Mouse (Mus musculus) hindbrain, embryonic 12.5 days (tissue): Measurements from ENCODE around the gene Casc3. TPM values are rescaled to one million over a fixed set of nuclear protein-coding genes. Genes with fewer than 3 reads are reported as not detected.

Experiments used
- ATAC-seq: fragments of 200-750 bp; cut with Nextera tagmentation; 2 replicates; pipeline ENCODE4 v1.8.0; 2017; ENCODE audit warnings: moderate TSS enrichment; ENCODE audit not compliant: low FRiP score
- H3K27ac ChIP-seq: fragments of 300-500 bp; sonication (generic); 2 replicates; pipeline ENCODE4 v1.5.1; 2016; ENCODE audit warnings: mild to moderate bottlenecking
- H3K27me3 ChIP-seq: fragments of 300-500 bp; sonication (generic); 2 replicates; pipeline ENCODE4 v1.6.1; 2016; ENCODE audit warnings: mild to moderate bottlenecking
- H3K36me3 ChIP-seq: fragments of 300-500 bp; sonication (generic); 2 replicates; pipeline ENCODE4 v1.6.1; 2016; ENCODE audit warnings: mild to moderate bottlenecking
- H3K4me1 ChIP-seq: fragments of 300-500 bp; sonication (generic); 2 replicates; pipeline ENCODE4 v1.6.1; 2016
- H3K4me2 ChIP-seq: fragments of 300-500 bp; sonication (generic); replicated peaks from 2 replicates; pipeline ENCODE4 v1.6.1; 2016; ENCODE audit warnings: mild to moderate bottlenecking
- H3K4me3 ChIP-seq: fragments of 300-500 bp; sonication (generic); 2 replicates; pipeline ENCODE4 v1.5.1; 2016; ENCODE audit warnings: mild to moderate bottlenecking
- H3K9ac ChIP-seq: fragments of 300-500 bp; sonication (generic); 2 replicates; pipeline ENCODE4 v1.6.1; 2016; ENCODE audit warnings: mild to moderate bottlenecking, moderate library complexity
- H3K9me3 ChIP-seq: fragments of 300-500 bp; sonication (generic); replicated peaks from 2 replicates; pipeline ENCODE4 v1.6.1; 2016; ENCODE audit warnings: mild to moderate bottlenecking
- WGBS: fragments of 180-500 bp; shearing (Covaris S2); methylation state at CpG from one replicate; pipeline ENCODE4 v1.1.7; 2016; 5-methylcytosine and 5-hydroxymethylcytosine counted together
- polyA plus RNA-seq: library from polyadenylated mRNA; unstranded; fragments of >200 nt; fragmentation: Nextera tagmentation; extraction: Ambion mirVana; gene quantifications from 2 replicates; pipeline ENCODE4 v1.2.1, GENCODE M21; 2016

Casc3 gene
- polyA plus RNA-seq, 1 experiment from 2014 or later = 62.5 TPM

GRCm38 (mm10) chr11:98827877-98828276 lies 23.2 kb downstream of the Casc3 start:
- Histone ChIP-seq H3K4me1 (no peaks in the 10 kb centered on the region), H3K36me3 (peaks cover 85% of the 10 kb centered on the region), H3K27me3 (no peaks in the 10 kb centered on the region)

GRCm38 (mm10) chr11:98829091-98829775 lies 24.5 kb downstream of the Casc3 start:
- no peak overlapping the region for H3K27ac ChIP-seq
- no peaks in the 10 kb centered on the region for H3K27me3 ChIP-seq
- no peak for ATAC-seq
- no peaks in the 10 kb centered on the region for H3K4me1 ChIP-seq
- 77% methylated on average over 12 of the region's 12 CpGs for WGBS
- no peak overlapping the region for H3K9ac ChIP-seq
- peaks cover 84% of the 10 kb centered on the region for H3K36me3 ChIP-seq
- no peak overlapping the region for H3K4me3 ChIP-seq
- no peak overlapping the region for H3K4me2 ChIP-seq
- no peaks in the 10 kb centered on the region for H3K9me3 ChIP-seq

More at GRCm38 (mm10) chr11:98827877-98828276, 23.2 kb downstream of the Casc3 start:
- Histone ChIP-seq H3K27ac (no peak overlapping the region), H3K4me2 (no peak overlapping the region), H3K4me3 (no peak overlapping the region), H3K9ac (no peak overlapping the region), H3K9me3 (no peaks in the 10 kb centered on the region)
- WGBS = 85% methylated on average over 2 of the region's 2 CpGs
- no peak for ATAC-seq

GRCm38 (mm10) chr11:98829875-98830274 lies 25.2 kb downstream of the Casc3 start:
- ATAC-seq = no peak
- WGBS = 80% methylated on average over 4 of the region's 4 CpGs
- H3K9me3 ChIP-seq = no peaks in the 10 kb centered on the region
- no peaks in the 10 kb centered on the region for H3K27me3 ChIP-seq
- H3K4me1 ChIP-seq = peaks cover 6% of the 10 kb centered on the region; the same call in 1 of the 2 replicates
- no peak overlapping the region for H3K4me3 ChIP-seq
- no peak overlapping the region for H3K9ac ChIP-seq
- peaks cover 84% of the 10 kb centered on the region for H3K36me3 ChIP-seq
- no peak overlapping the region for H3K4me2 ChIP-seq
- H3K27ac ChIP-seq = no peak overlapping the region

- no peak overlapping the region for H3K4me3 ChIP-seq
- H3K9me3 ChIP-seq = no peaks in the 10 kb centered on the region
- peaks cover 39% of the 10 kb centered on the region for H3K36me3 ChIP-seq
- no peak overlapping the region for H3K27ac ChIP-seq
- H3K4me1 ChIP-seq = peaks cover 30% of the 10 kb centered on the region
- H3K9ac ChIP-seq = no peak overlapping the region
- WGBS = 44% methylated on average over 5 of the region's 5 CpGs
- peaks cover 24% of the 10 kb centered on the region for H3K27me3 ChIP-seq
- H3K4me2 ChIP-seq = no peak overlapping the region
- ATAC-seq = no peak
Measured at GRCm38 (mm10) chr11:98835296-98835695, 30.6 kb downstream of the Casc3 start.

GRCm38 (mm10) chr11:98835725-98836124 lies 31.0 kb downstream of the Casc3 start:
- 63% methylated on average over 3 of the region's 3 CpGs for WGBS
- no peak overlapping the region for H3K4me2 ChIP-seq
- H3K4me1 ChIP-seq = peaks cover 30% of the 10 kb centered on the region
- H3K9ac ChIP-seq = no peak overlapping the region
- H3K4me3 ChIP-seq = no peak overlapping the region
- H3K27ac ChIP-seq = no peak overlapping the region
- H3K27me3 ChIP-seq = peaks cover 24% of the 10 kb centered on the region
- peaks cover 35% of the 10 kb centered on the region for H3K36me3 ChIP-seq
- H3K9me3 ChIP-seq = no peaks in the 10 kb centered on the region
- ATAC-seq = no peak

- Histone ChIP-seq H3K9ac (no peak overlapping the region), H3K4me1 (peaks cover 30% of the 10 kb centered on the region), H3K4me2 (peak overlapping the region; percentile 99), H3K27ac (no peak overlapping the region), H3K36me3 (peaks cover 34% of the 10 kb centered on the region), H3K27me3 (peaks cover 24% of the 10 kb centered on the region), H3K9me3 (no peaks in the 10 kb centered on the region), H3K4me3 (peak overlapping the region; percentile 71)
- ATAC-seq = 0 out of 2 replicates have a peak, but pooled peaks have one; percentile 31
- 34% methylated on average over 7 of the region's 7 CpGs for WGBS
Measured at GRCm38 (mm10) chr11:98836128-98836527, 31.4 kb downstream of the Casc3 start.

GRCm38 (mm10) chr11:98836651-98837141 lies 32.0 kb downstream of the Casc3 start, which contains the start of gene Rapgefl1:
Gene Rapgefl1, plus strand, starts transcription at chr11:98836785.
- peaks cover 30% of the 10 kb centered on the region for H3K4me1 ChIP-seq
- peak within 1 kb of the TSS; percentile 80 for H3K9ac ChIP-seq
- peak; percentile 85 for ATAC-seq

DNA sequence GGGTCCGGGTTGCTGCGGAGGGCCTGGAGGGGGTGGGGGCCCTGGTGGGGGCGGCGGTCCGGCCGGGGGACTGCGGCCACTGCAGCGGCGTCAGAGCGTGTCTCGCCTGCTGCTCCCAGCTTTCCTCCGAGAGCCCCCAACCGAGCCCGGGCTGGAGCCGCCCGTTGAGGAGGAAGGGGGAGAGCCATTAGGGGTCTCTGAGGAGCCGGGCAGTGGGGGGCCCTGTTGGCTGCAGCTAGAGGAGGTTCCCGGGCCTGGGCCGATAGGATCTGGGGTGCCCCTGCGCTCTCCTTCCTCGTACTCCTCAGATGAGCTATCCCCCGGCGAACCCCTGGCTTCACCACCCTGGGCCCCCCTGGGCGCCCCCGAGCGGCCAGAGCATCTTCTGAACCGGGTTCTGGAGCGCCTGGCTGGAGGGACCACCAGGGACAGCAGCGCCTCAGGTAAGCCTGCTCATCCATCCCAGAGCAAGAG lies 32.6 kb downstream of the Casc3 start:
- peaks cover 30% of the 10 kb centered on the region for H3K4me1 ChIP-seq
- ATAC-seq = peak; percentile 57
- H3K36me3 ChIP-seq = peaks cover 22% of the 10 kb centered on the region
- H3K27ac ChIP-seq = peak overlapping the region; percentile 77; the same call in 1 of the 2 replicates
- H3K4me3 ChIP-seq = peak overlapping the region; percentile 71
- 2% methylated on average over 27 of the region's 29 CpGs for WGBS
- peaks cover 24% of the 10 kb centered on the region for H3K27me3 ChIP-seq
- H3K9ac ChIP-seq = peak overlapping the region; percentile 80
- peak overlapping the region; percentile 99 for H3K4me2 ChIP-seq
- H3K9me3 ChIP-seq = no peaks in the 10 kb centered on the region

More at GRCm38 (mm10) chr11:98836651-98837141, 32.0 kb downstream of the Casc3 start, which contains the start of gene Rapgefl1:
- H3K27ac ChIP-seq = peak within 1 kb of the TSS; percentile 77
- peaks cover 28% of the 10 kb centered on the region for H3K36me3 ChIP-seq
- H3K4me2 ChIP-seq = peak within 1 kb of the TSS; percentile 99
- peaks cover 24% of the 10 kb centered on the region for H3K27me3 ChIP-seq
- H3K9me3 ChIP-seq = no peaks in the 10 kb centered on the region
- under 1% methylated on average over 44 of the region's 48 CpGs for WGBS
- peak within 1 kb of the TSS; percentile 71 for H3K4me3 ChIP-seq

- Histone ChIP-seq H3K27me3 (peaks cover 24% of the 10 kb centered on the region), H3K9me3 (no peaks in the 10 kb centered on the region), H3K4me2 (peak overlapping the region; percentile 99), H3K36me3 (peaks cover 16% of the 10 kb centered on the region), H3K4me3 (peak overlapping the region; percentile 71), H3K27ac (no peak overlapping the region), H3K9ac (no peak overlapping the region), H3K4me1 (peaks cover 30% of the 10 kb centered on the region)
- WGBS = 52% methylated on average over 11 of the region's 11 CpGs
- ATAC-seq = no peak
Measured at GRCm38 (mm10) chr11:98837917-98838316, 33.2 kb downstream of the Casc3 start.

GRCm38 (mm10) chr11:98838512-98838911 lies 33.8 kb downstream of the Casc3 start:
- Histone ChIP-seq H3K27ac (no peak overlapping the region), H3K4me1 (peaks cover 30% of the 10 kb centered on the region), H3K4me2 (no peak overlapping the region; the same call in 1 of the 2 replicates), H3K4me3 (no peak overlapping the region), H3K36me3 (peaks cover 10% of the 10 kb centered on the region), H3K9me3 (no peaks in the 10 kb centered on the region), H3K27me3 (peaks cover 24% of the 10 kb centered on the region), H3K9ac (no peak overlapping the region)
- no peak for ATAC-seq
- WGBS = 67% methylated on average over 9 of the region's 9 CpGs

- WGBS = 56% methylated on average over 6 of the region's 6 CpGs
- Histone ChIP-seq H3K27me3 (peaks cover 24% of the 10 kb centered on the region), H3K27ac (no peak overlapping the region), H3K4me2 (no peak overlapping the region), H3K36me3 (0 out of 2 replicates have a peak, but pooled peaks cover 3% of the 10 kb centered on the region), H3K9ac (no peak overlapping the region), H3K4me1 (peaks cover 30% of the 10 kb centered on the region), H3K4me3 (no peak overlapping the region), H3K9me3 (no peaks in the 10 kb centered on the region)
- no peak for ATAC-seq
Measured at GRCm38 (mm10) chr11:98839402-98839801, 34.7 kb downstream of the Casc3 start.

DNA sequence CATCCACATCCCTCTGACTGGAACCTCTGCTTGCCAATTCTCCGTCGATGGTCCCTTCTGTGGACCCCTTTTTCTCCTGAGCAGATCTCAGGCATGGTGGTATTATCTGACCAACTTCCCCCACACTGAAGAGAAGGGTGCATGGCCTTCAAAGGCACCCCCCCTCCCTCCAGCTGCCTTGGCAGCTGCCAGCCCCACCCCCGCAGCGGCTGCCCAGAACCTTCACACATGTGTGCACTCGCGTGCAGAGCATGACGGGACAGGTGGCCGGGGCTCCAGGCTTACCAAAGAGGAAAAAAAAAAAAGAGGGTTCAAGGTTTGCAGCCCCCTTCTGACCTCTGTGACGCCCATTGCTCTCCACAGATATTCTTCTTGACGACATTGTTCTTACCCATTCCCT lies 35.2 kb downstream of the Casc3 start:
- Histone ChIP-seq H3K9ac (no peak overlapping the region), H3K27me3 (peaks cover 24% of the 10 kb centered on the region), H3K9me3 (no peaks in the 10 kb centered on the region), H3K4me2 (no peak overlapping the region), H3K36me3 (no peaks in the 10 kb centered on the region), H3K4me3 (no peak overlapping the region), H3K4me1 (peaks cover 25% of the 10 kb centered on the region), H3K27ac (no peak overlapping the region)
- 64% methylated on average over 10 of the region's 10 CpGs for whole genome bisulfite sequencing
- no peak for ATAC-seq
